Mouse (Mus musculus) forebrain, embryonic 12.5 days (tissue): ENCODE measurements around the gene Uvrag. TPM values are rescaled to one million over a fixed set of nuclear protein-coding genes. Genes with fewer than 3 reads are reported as not detected.

Experiments
- polyA plus RNA-seq: library from polyadenylated mRNA; unstranded; fragments of >200 nt; fragmentation: Nextera tagmentation; extraction: Ambion mirVana; gene quantifications from 2 replicates; pipeline ENCODE4 v1.2.1, GENCODE M21; 2016

Uvrag gene
- polyA plus RNA-seq, 1 experiment from 2014 or later = 16.1 TPM

Other genes with a start within 250 kb of the Uvrag start
- gene Dgat2, start 41.6 kb upstream of the Uvrag start, polyA plus RNA-seq = 8.4 and 8.6 TPM in 2 replicates
- gene Mogat2, start 97.5 kb upstream of the Uvrag start, polyA plus RNA-seq = 4.5 and 4.8 TPM in 2 replicates
- gene Map6, start 126.3 kb upstream of the Uvrag start, polyA plus RNA-seq = 63.5 and 65.1 TPM in 2 replicates
- gene Serpinh1, start 212.1 kb upstream of the Uvrag start, polyA plus RNA-seq = 425 and 501 TPM in 2 replicates
- gene Gdpd5, start 240.3 kb upstream of the Uvrag start, polyA plus RNA-seq = 29.9 and 34.4 TPM in 2 replicates